Mouse (Mus musculus) C2C12 (cell line): ENCODE measurements at regions not wholly inside any gene's neighbourhood (a gene's known extent, or its start where the extent isn't known, plus 50 kb on each side); places are given as distances from the start of the nearest gene placed in this dataset.
"Not testable (repeated sequence)": the region's sequence is repeated elsewhere in the genome, so short reads cannot be mapped to it uniquely, and the experiment has no call there.

Source experiments
- H3K27me3 ChIP-seq: one replicate; pipeline ENCODE4 v1.6.1; 2011; ENCODE audit not compliant: control insufficient read depth, insufficient read depth, insufficient read length
- H3K36me3 ChIP-seq: one replicate; pipeline ENCODE4 v1.6.1; 2011; ENCODE audit not compliant: control insufficient read depth, insufficient read depth
- H3K4me3 ChIP-seq: one replicate; pipeline ENCODE4 v1.5.1; 2011; ENCODE audit warnings: mild to moderate bottlenecking, control low read depth; ENCODE audit not compliant: poor library complexity, insufficient read depth, severe bottlenecking
- H3K79me2 ChIP-seq: one replicate; pipeline ENCODE4 v1.6.1; 2011; ENCODE audit not compliant: control insufficient read depth, insufficient read depth
- H3K79me3 ChIP-seq: one replicate; pipeline ENCODE4 v1.6.1; 2011; ENCODE audit warnings: low read depth, control low read depth
- H3ac ChIP-seq: one replicate; pipeline ENCODE3; 2011; ENCODE audit warnings: low read depth; ENCODE audit not compliant: control insufficient read depth, insufficient read length
- CEBPB ChIP-seq: IDR thresholded peaks from one replicate; pipeline ENCODE4 v1.6.1; 2011; ENCODE audit warnings: low read depth, mild to moderate bottlenecking, control low read depth, moderate library complexity
- CTCF ChIP-seq: IDR thresholded peaks from one replicate; pipeline ENCODE4 v1.5.1; 2011; ENCODE audit not compliant: control insufficient read depth, insufficient read depth, insufficient read length
- FOSL1 ChIP-seq: IDR thresholded peaks from one replicate; pipeline ENCODE4 v1.8.0; 2011; ENCODE audit warnings: mild to moderate bottlenecking, low read length; ENCODE audit not compliant: poor library complexity, insufficient read depth, severe bottlenecking
- MAX ChIP-seq: IDR thresholded peaks from one replicate; pipeline ENCODE4 v1.6.1; 2011; ENCODE audit warnings: mild to moderate bottlenecking, control low read depth
- MYOD1 ChIP-seq: IDR thresholded peaks from one replicate; pipeline ENCODE4 v1.6.1; 2011; ENCODE audit warnings: low read depth; ENCODE audit not compliant: control insufficient read depth, insufficient read length
- MYOG ChIP-seq: IDR thresholded peaks from one replicate; pipeline ENCODE4 v1.6.1; 2011; ENCODE audit not compliant: control insufficient read depth, insufficient read length; ENCODE audit errors: extremely low read depth
- USF1 ChIP-seq: IDR thresholded peaks from one replicate; pipeline ENCODE4 v1.6.1; 2011; ENCODE audit warnings: low read depth, mild to moderate bottlenecking, control low read depth, moderate library complexity

DNA sequence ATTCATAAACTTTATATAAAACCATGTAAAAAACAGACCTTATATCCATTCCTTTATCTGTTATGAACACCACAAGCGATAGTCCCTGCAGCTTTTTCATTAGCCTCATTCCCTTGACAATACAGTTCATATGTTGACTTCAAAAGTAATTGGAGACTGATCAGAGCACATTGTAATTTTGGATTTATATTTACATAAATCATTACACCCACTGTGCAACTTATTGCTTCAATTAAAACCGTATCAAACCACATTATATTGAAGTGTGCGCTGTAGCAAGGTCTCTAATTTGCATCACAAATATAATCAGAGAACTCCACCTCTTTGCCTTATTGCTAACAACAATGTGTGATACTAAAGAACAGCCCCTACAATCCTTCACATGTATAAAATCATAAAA, 336.2 kb upstream of the Htr2a start:
- H3K36me3 ChIP-seq, result no peaks in the 10 kb centered on the region
- no peak overlapping the region for H3ac ChIP-seq
- TF ChIP-seq FOSL1 (no peak), CTCF (no peak), USF1 (no peak), MYOG (no peak), MYOD1 (no peak), MAX (no peak), CEBPB (no peak)
- H3K79me2 ChIP-seq, result no peaks in the 10 kb centered on the region
- H3K79me3 ChIP-seq, result no peaks in the 10 kb centered on the region
- no peak overlapping the region for H3K4me3 ChIP-seq
- H3K27me3 ChIP-seq, result no peaks in the 10 kb centered on the region

DNA sequence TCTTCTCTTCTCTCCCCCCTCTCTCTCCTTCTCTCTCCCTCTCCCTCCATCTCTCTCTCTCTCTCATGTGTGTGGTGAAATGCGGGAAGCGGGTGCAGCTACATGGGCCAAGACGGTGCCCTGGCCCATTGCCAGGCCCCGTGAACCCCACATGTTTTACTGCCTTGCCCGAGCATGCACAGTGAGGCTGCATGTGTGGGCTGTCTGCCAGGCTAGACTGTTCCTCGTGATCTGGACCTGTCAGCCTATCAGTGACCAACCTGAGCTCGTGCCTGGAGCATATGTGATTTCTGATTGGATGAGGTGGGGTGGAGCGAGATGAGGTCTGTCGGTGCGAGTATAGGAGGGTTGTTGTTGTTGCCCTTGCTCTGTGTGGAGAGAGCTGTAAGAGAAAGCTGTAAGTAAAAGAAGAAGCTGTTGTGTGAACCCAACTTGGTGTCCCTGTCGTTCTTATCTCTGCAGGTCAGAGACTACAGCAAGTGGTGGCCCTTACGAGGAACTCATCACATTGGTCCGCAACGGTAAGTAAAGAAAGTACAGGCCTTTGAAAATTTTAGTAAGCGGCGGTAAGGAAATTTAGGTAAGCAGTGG, 333.8 kb upstream of the Htr2a start:
- H3K79me3 ChIP-seq, result no peaks in the 10 kb centered on the region
- no peak overlapping the region for H3K4me3 ChIP-seq
- no peak for TF ChIP-seq FOSL1
- TF ChIP-seq MAX, result no peak
- TF ChIP-seq MYOD1, result no peak
- TF ChIP-seq CEBPB, result no peak
- TF ChIP-seq MYOG, result no peak
- TF ChIP-seq USF1, result no peak
- no peak for TF ChIP-seq CTCF
- no peaks in the 10 kb centered on the region for H3K79me2 ChIP-seq
- H3K36me3 ChIP-seq, result no peaks in the 10 kb centered on the region
- no peak overlapping the region for H3ac ChIP-seq
- H3K27me3 ChIP-seq, result no peaks in the 10 kb centered on the region

DNA sequence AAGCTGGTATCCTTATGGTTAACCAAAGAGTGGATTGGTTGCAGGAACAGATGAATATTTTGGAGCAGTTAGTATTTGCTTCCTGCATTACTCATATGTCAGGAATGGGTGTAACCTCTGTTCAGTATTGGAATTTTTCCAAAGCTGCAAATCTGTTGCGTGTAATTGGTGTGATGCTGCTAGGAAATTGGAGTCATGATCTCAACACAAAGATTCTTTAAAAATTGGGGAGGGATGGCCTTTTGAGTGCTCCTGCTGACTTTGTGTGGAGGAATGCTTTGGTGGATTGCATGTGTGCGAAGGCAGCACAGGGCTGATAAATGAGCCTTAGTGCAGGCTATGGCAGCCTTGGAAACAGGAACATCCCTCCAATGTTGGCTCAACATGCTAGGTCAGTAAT, 331.2 kb upstream of the Htr2a start:
- not testable (repeated sequence) for H3K4me3 ChIP-seq, H3ac ChIP-seq, H3K79me3 ChIP-seq, H3K27me3 ChIP-seq, H3K79me2 ChIP-seq, H3K36me3 ChIP-seq

DNA sequence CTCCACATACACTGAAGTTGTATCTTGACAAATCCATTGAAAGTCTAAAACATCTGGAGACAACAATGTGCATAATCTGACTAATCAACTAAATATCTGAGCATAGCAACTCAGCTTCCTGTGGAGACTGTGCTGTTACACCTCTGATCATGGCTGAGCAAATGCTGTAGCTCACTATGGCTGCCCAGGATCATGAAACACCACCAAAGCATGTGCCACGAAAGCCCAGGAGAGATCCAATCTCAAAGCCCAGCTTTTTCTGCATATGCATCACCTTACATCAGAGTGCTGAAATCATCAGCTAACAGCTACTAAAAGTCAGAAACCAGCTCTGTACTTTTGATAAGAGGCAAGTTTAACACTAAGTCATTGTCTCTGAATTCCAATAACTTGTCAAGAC, 313.3 kb upstream of the Htr2a start:
- H3ac ChIP-seq, result no peak overlapping the region
- no peak overlapping the region for H3K4me3 ChIP-seq
- no peaks in the 10 kb centered on the region for H3K79me2 ChIP-seq
- no peaks in the 10 kb centered on the region for H3K27me3 ChIP-seq
- no peaks in the 10 kb centered on the region for H3K36me3 ChIP-seq
- no peak for TF ChIP-seq MAX
- no peak for TF ChIP-seq CEBPB
- no peak for TF ChIP-seq CTCF
- no peak for TF ChIP-seq USF1
- TF ChIP-seq MYOG, result no peak
- TF ChIP-seq FOSL1, result no peak
- TF ChIP-seq MYOD1, result no peak
- H3K79me3 ChIP-seq, result no peaks in the 10 kb centered on the region

DNA sequence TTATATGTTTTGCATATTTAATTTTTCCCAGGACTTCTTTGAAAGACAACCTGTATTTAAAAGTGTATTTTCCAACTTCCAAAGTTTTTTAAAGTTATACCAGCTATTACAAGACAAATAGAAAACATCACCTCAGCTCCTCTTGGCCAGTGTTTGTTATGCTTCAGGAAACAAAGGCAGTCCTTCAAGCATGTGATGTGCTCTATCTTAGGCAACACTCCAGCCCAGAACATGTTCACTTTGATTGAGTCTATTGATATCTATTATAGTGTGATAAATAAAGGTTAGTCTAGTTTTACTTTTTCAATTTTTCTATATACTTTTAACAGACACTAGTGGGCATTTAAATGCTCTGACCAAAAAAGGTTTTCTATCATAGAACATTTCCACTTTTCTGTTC, 289.9 kb upstream of the Htr2a start:
- H3K79me3 ChIP-seq, result no peaks in the 10 kb centered on the region
- H3K27me3 ChIP-seq, result no peaks in the 10 kb centered on the region
- no peak overlapping the region for H3K4me3 ChIP-seq
- no peak overlapping the region for H3ac ChIP-seq
- H3K36me3 ChIP-seq, result no peaks in the 10 kb centered on the region
- no peak for TF ChIP-seq FOSL1
- TF ChIP-seq CTCF, result no peak
- TF ChIP-seq USF1, result no peak
- TF ChIP-seq MYOD1, result no peak
- TF ChIP-seq CEBPB, result no peak
- TF ChIP-seq MYOG, result no peak
- TF ChIP-seq MAX, result no peak
- H3K79me2 ChIP-seq, result no peaks in the 10 kb centered on the region

DNA sequence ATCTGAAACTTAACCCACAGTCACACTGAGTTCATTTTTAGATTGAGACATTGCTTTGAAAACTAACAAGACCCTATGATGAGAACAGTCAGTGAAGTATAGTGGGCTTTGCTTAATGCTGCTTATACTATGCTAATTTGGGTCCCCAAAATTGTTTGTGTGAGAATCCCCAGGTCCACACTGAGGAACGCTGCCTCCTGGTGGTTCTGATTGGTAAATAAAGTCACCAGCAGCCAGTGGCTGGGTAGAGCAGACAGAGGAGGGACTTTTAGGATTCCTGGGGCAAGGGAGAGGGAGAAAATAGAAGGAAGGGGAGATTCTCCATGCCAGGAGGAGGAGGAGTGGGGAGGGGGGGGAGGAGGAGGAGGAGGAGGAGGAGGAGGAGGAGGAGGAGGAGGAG, 288.4 kb upstream of the Htr2a start:
- H3K27me3 ChIP-seq, result no peaks in the 10 kb centered on the region
- H3K79me3 ChIP-seq, result no peaks in the 10 kb centered on the region
- TF ChIP-seq CTCF (no peak), CEBPB (no peak), USF1 (no peak), MAX (no peak), MYOG (no peak), FOSL1 (no peak)

More for the DNA sequence above, 288.4 kb upstream of the Htr2a start:
- Histone ChIP-seq H3K79me2 (no peaks in the 10 kb centered on the region), H3ac (no peak overlapping the region), H3K4me3 (no peak overlapping the region), H3K36me3 (no peaks in the 10 kb centered on the region)
